Mouse (Mus musculus) liver, embryonic 14.5 days (tissue): ENCODE data around the gene Iffo1. TPM values are rescaled to one million over a fixed set of nuclear protein-coding genes. Genes with fewer than 3 reads are reported as not detected.

Experiments used
- ATAC-seq: fragments of 200-750 bp; cut with Nextera tagmentation; 2 replicates; pipeline ENCODE4 v1.8.0; 2017; ENCODE audit warnings: moderate number of reproducible peaks, mild to moderate bottlenecking, moderate library complexity; ENCODE audit not compliant: insufficient read depth
- DNase-seq, 3 experiments: peaks; one replicate each; pipeline ENCODE4 v3.0.0-alpha.2; 2012 to 2013; ENCODE audit warnings: low read depth in 3 of 3, low spot score in 3 of 3
- H3K27ac ChIP-seq: fragments of 300-500 bp; sonication (generic); 2 replicates; pipeline ENCODE4 v1.5.1; 2014; ENCODE audit warnings: moderate library complexity, mild to moderate bottlenecking, control low read depth, inconsistent platforms
- H3K27me3 ChIP-seq: fragments of 300-500 bp; sonication (generic); 2 replicates; pipeline ENCODE4 v1.6.1; 2014; ENCODE audit warnings: mild to moderate bottlenecking, low read length, moderate library complexity; ENCODE audit not compliant: control insufficient read depth, insufficient read depth
- H3K36me3 ChIP-seq: fragments of 300-500 bp; sonication (generic); replicated peaks from 2 replicates; pipeline ENCODE4 v1.6.1; 2014; ENCODE audit warnings: low read depth; ENCODE audit not compliant: control insufficient read depth, insufficient read depth
- H3K4me1 ChIP-seq, 2 experiments: fragments of 200-500 bp in 1 of 2; fragments of 300-500 bp in 1 of 2; sonication (generic) in 1 of 2; replicated peaks; 2 replicates each; pipeline ENCODE4 v1.6.1; 2012 to 2014; ENCODE audit warnings: antibody characterized with exemption in 1 of 2, inconsistent platforms in 1 of 2, low read length in 1 of 2; ENCODE audit not compliant: control insufficient read depth in 2 of 2, insufficient read depth in 2 of 2
- H3K4me2 ChIP-seq: fragments of 300-500 bp; sonication (generic); 2 replicates; pipeline ENCODE4 v1.6.1; 2014; ENCODE audit warnings: low read depth, mild to moderate bottlenecking, control low read depth, moderate library complexity
- H3K4me3 ChIP-seq, 2 experiments: fragments of 200-500 bp in 1 of 2; fragments of 300-500 bp in 1 of 2; sonication (generic) in 1 of 2; 2 replicates each; pipeline ENCODE4 v1.5.1; 2012 to 2014; ENCODE audit warnings: low read depth in 2 of 2, low read length in 2 of 2, mild to moderate bottlenecking in 2 of 2, control low read depth in 1 of 2, inconsistent platforms in 1 of 2, moderate library complexity in 1 of 2; ENCODE audit not compliant: insufficient read depth in 1 of 2
- H3K9ac ChIP-seq: fragments of 300-500 bp; sonication (generic); replicated peaks from 2 replicates; pipeline ENCODE4 v1.6.1; 2014; ENCODE audit warnings: mild to moderate bottlenecking, control low read depth, moderate library complexity
- H3K9me3 ChIP-seq: fragments of 300-500 bp; sonication (generic); 2 replicates; pipeline ENCODE4 v1.6.1; 2016; ENCODE audit warnings: low read length, mixed read lengths; ENCODE audit not compliant: control insufficient read depth
- CTCF ChIP-seq: IDR thresholded peaks from 2 replicates; pipeline ENCODE4 v1.5.1; 2016; ENCODE audit warnings: antibody characterized with exemption, low read depth, control low read depth
- EP300 ChIP-seq: IDR thresholded peaks from 2 replicates; pipeline ENCODE4 v1.6.1; 2016; ENCODE audit warnings: antibody characterized with exemption, low read depth
- WGBS: fragments of 180-500 bp; shearing (Covaris S2); extraction: QIAGEN DNeasy Blood & Tissue Kit; methylation state at CpG from one replicate; pipeline ENCODE4 v1.1.7; 2014; ENCODE audit not compliant: insufficient replicate concordance; 5-methylcytosine and 5-hydroxymethylcytosine counted together
- polyA plus RNA-seq, 2 experiments: library from polyadenylated mRNA; depleted of rRNA in 1 of 2; stranded (reverse) in 1 of 2; unstranded in 1 of 2; fragments of >200 nt; fragmentation: Nextera tagmentation in 1 of 2; extraction: Ambion mirVana in 1 of 2; gene quantifications; 2 replicates each; pipeline versions ENCODE4 v1.2.1 to v1.2.3; 2012 to 2014

The Iffo1 gene
- polyA plus RNA-seq, 2 experiments: 1.8 to 6.0 TPM

DNA sequence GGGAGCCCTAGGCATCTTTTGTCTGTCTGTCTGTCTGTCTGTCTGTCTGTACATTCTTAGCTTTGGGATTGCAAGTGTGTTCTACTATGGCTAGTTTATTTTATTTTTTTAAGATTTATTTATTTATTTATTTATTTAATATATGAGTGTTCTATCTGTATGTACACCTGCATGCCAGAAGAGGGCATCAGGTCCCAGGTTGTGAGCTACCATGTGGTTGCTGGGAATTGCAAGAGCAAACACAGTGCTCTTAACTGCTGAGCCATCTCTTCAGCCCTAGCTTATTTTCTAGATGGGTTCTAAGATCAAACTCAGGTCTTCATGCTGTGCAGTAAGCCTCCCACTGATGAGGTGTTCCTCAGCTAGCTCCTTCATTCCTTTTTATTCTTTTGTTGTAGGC, 9.5 kb downstream of the Iffo1 start:
- H3K4me3 ChIP-seq: no peak overlapping the region
- DNase-seq (no peak), ATAC-seq (no peak)
- H3K27ac ChIP-seq: no peak overlapping the region
- H3K9ac ChIP-seq: no peak overlapping the region
- no peak overlapping the region for H3K4me2 ChIP-seq
- H3K4me1 ChIP-seq: peaks cover 8 to 18% of the 10 kb centered on the region in 2 experiments; a peak in 3 of 4 replicates
- H3K36me3 ChIP-seq: no peaks in the 10 kb centered on the region; the same call in 1 of the 2 replicates
- H3K9me3 ChIP-seq: no peaks in the 10 kb centered on the region
- H3K27me3 ChIP-seq: no peaks in the 10 kb centered on the region
- TF ChIP-seq EP300: no peak
- peak; percentile 49; the same call in 1 of the 2 replicates for TF ChIP-seq CTCF

DNA sequence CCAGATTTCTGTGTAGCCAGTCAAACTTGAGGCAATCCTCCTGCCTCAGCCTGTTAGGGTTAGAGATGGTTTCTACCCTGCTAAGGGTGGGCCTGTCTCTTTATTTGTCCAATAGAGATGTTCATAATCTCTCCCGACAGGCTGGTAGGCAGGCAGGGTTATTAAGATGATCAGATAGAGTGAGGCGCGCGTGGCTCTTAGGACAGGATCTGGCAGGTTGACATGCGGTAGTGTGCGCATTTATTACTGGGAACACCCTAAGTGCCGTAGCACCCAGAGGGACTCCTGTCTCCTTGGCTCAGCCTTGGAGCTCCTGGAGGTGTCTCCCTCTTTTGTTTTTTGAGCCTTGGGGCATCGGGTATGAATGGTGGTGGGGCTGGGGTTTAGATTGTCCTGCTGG, 10.2 kb downstream of the Iffo1 start:
- ATAC-seq (peak; percentile 14; the same call in 1 of the 2 replicates), DNase-seq (no peak)
- no peaks in the 10 kb centered on the region for H3K9me3 ChIP-seq
- no peaks in the 10 kb centered on the region for H3K27me3 ChIP-seq
- 45% methylated on average over 8 of the region's 8 CpGs for WGBS
- H3K36me3 ChIP-seq: no peaks in the 10 kb centered on the region; the same call in 1 of the 2 replicates
- TF ChIP-seq EP300: no peak
- TF ChIP-seq CTCF: no peak
- H3K9ac ChIP-seq: no peak overlapping the region
- peaks cover 8 to 20% of the 10 kb centered on the region in 2 experiments; a peak in 3 of 4 replicates for H3K4me1 ChIP-seq
- H3K27ac ChIP-seq: no peak overlapping the region
- no peak overlapping the region for H3K4me2 ChIP-seq
- H3K4me3 ChIP-seq: no peak overlapping the region

DNA sequence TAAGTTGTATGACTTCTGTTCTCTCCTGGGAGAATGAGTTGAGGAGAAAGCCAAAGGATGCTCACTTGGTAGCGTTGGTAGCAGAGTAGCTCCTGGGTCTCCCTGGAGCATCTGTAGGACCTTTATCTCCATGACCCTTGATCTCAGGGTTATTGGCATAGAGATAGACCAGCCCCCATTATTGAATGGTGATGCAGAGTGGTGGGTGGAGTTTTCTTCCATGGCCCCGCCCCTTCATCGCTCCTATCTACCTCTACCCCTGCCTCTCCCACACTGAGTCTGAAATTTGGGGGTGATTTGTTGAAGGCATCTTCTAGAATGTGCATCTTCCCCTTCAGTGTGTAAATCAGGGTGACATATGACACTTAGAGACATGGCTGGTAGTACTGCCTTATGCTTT, 11.4 kb downstream of the Iffo1 start:
- Histone ChIP-seq H3K4me3 (no peak overlapping the region), H3K4me2 (no peak overlapping the region), H3K9me3 (no peaks in the 10 kb centered on the region), H3K4me1 (peaks cover 15 to 29% of the 10 kb centered on the region in 2 experiments), H3K9ac (no peak overlapping the region), H3K36me3 (peaks cover 2% of the 10 kb centered on the region), H3K27me3 (no peaks in the 10 kb centered on the region), H3K27ac (no peak overlapping the region)
- TF ChIP-seq CTCF (no peak), EP300 (no peak)
- ATAC-seq: no peak
- WGBS: 63% methylated on average over 3 of the region's 3 CpGs
- no peak for DNase-seq

DNA sequence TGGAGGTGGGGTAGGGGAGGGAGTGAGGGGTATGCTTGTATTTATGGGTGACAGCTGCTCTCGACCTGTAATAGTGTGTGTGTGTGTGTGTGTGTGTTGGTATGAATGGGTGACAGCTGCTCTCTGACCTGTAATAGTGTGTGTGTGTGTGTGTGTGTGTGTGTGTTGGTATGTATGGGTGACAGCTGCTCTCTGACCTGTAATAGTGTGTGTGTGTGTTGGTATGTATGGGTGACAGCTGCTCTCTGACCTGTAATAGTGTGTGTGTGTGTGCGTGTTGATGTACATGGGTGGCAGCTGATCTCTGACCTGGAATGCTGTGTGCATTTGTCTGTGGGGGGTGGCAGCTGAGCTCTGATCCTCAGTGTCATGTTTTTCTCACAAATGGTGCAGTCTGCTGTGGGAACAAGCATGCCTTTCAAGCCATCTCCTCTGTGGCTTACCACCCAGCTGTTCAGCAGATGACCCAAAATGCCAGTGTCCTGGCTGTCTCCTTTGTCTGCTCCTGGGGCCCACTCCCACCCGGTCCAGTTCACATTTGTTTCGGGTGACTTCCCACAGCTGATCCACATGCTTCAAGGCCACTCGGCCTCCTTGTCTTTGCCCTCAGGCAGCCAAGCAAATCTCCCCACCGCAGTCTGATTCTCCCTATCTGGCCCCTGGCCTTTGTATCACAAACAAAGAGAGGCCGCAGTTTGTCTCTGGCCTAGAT, 12.0 kb downstream of the Iffo1 start:
- DNase-seq (no peak), ATAC-seq (no peak)
- no peak overlapping the region for H3K9ac ChIP-seq
- H3K4me3 ChIP-seq: no peak overlapping the region
- peaks cover 2% of the 10 kb centered on the region for H3K36me3 ChIP-seq
- H3K4me1 ChIP-seq: peaks cover 15 to 29% of the 10 kb centered on the region in 2 experiments
- 75% methylated on average over 7 of the region's 7 CpGs for WGBS
- H3K27me3 ChIP-seq: no peaks in the 10 kb centered on the region
- no peak overlapping the region for H3K4me2 ChIP-seq
- TF ChIP-seq CTCF: no peak
- no peak for TF ChIP-seq EP300
- H3K9me3 ChIP-seq: no peaks in the 10 kb centered on the region
- H3K27ac ChIP-seq: no peak overlapping the region

DNA sequence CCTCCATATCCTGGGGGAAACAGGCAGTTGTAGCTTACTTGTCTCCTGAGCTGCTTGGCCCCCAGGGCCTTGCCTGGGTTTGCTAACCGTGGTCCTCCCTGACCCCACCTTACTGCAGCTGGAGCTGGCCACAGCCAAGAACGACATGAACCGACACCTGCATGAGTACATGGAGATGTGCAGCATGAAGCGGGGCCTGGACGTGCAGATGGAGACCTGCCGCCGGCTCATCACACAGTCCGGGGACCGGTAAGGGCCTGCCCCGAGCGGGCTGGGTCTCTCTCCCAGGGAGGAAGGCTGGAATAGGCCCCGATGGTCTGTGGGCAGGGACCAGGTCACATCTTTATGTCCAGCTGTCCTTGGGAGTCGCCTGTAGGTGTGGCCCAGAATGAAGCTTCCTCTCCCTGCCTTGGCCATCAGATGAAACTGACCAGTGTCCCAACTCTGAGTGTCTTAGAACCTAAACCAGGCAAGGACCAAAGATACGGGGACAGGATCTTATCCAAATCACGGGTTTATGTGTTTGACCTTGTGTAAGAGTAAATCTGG, 14.0 kb downstream of the Iffo1 start:
- 80% methylated on average over 15 of the region's 15 CpGs for WGBS
- Histone ChIP-seq H3K4me2 (no peak overlapping the region), H3K27ac (no peak overlapping the region), H3K27me3 (no peaks in the 10 kb centered on the region), H3K4me1 (peaks cover 7 to 30% of the 10 kb centered on the region in 2 experiments), H3K9ac (no peak overlapping the region), H3K4me3 (no peak overlapping the region), H3K9me3 (no peaks in the 10 kb centered on the region), H3K36me3 (peaks cover 12% of the 10 kb centered on the region)
- ATAC-seq: no peak
- TF ChIP-seq EP300: no peak
- TF ChIP-seq CTCF: no peak
- DNase-seq: no peak
